Mouse (Mus musculus) CH12.LX (cell line): ENCODE data around the gene Rab3a.

Source experiments
- CTCF ChIP-seq, 2 experiments: IDR thresholded peaks in 1 of 2; conservative IDR thresholded peaks in 1 of 2; 2 replicates each; pipeline ENCODE4 v1.5.1; 2011 to 2012; ENCODE audit warnings: low read depth in 2 of 2, low read length in 2 of 2, improper control_type of control experiment in 1 of 2, inconsistent platforms in 1 of 2, mild to moderate bottlenecking in 1 of 2, moderate library complexity in 1 of 2
- JUND ChIP-seq: conservative IDR thresholded peaks from 2 replicates; pipeline ENCODE4 v1.6.1; 2011; ENCODE audit warnings: low read depth, low read length, improper control_type of control experiment
- NELFE ChIP-seq: IDR thresholded peaks from 2 replicates; pipeline ENCODE4 v1.6.1; 2011; ENCODE audit warnings: low read depth, low read length, improper control_type of control experiment
- POLR2A ChIP-seq: IDR thresholded peaks from 2 replicates; pipeline ENCODE4 v1.6.1; 2011; ENCODE audit warnings: low read depth, mild to moderate bottlenecking, improper control_type of control experiment, low read length
- SIN3A ChIP-seq: IDR thresholded peaks from 2 replicates; pipeline ENCODE4 v1.6.1; 2012; ENCODE audit warnings: low read length, improper control_type of control experiment, inconsistent platforms
- ZMIZ1 ChIP-seq: IDR thresholded peaks from 2 replicates; pipeline ENCODE4 v1.6.1; 2012; ENCODE audit warnings: low read depth, mild to moderate bottlenecking, inconsistent platforms, low read length, improper control_type of control experiment

DNA sequence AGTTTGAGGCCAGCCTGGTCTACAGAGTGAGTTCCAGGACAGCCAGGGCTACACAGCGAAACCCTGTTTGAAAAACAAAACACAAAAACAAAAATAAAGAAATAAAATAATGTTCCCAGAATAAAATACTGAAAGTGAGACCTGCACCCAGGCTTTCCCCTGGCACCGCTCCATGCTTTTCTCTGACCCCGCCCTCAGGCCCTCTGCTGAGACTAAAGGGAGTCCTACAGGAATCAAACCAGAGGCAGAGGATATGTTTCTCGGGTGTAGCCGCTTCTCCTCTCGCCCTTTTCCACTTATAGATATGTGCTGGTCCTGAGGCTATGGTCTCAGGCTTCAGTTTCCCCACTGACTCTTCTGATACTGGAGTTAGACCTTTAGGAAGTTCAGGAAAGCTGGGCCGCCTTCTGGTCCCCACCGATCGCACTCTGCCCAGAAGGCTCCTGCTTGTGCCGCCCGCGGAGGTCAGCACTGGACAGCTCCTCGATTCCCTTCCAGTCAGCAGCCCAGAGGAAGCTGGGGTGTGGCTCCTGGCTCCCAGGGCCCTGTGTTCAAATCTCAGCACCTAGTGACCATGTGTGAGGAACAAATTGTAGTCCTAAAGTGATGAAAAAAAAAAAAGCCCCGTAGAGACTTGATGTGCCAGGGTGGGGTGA, 28.6 kb upstream of the Rab3a start:
- no peak for TF ChIP-seq CTCF (conservative IDR thresholded peaks at IDR 0.05 in 1 of 2, IDR thresholded peaks at IDR 0.05 in 1 of 2; ENCODE audit: low read depth in 2 of 2, low read length in 2 of 2)
- no peak for TF ChIP-seq POLR2A
- no peak for TF ChIP-seq NELFE
- TF ChIP-seq SIN3A = no peak
- no peak for TF ChIP-seq JUND
- no peak for TF ChIP-seq ZMIZ1
